Mouse (Mus musculus) right cerebral cortex, postnatal 4 days (tissue): ENCODE measurements around the gene Nudcd3.
A peak's percentile ranks its signal among the peaks of the same experiment; 100 is the strongest.

ENCODE experiments used
- DNase-seq: peaks from one replicate; pipeline ENCODE4 v3.0.0-alpha.2; 2022

Gene Nudcd3

DNA sequence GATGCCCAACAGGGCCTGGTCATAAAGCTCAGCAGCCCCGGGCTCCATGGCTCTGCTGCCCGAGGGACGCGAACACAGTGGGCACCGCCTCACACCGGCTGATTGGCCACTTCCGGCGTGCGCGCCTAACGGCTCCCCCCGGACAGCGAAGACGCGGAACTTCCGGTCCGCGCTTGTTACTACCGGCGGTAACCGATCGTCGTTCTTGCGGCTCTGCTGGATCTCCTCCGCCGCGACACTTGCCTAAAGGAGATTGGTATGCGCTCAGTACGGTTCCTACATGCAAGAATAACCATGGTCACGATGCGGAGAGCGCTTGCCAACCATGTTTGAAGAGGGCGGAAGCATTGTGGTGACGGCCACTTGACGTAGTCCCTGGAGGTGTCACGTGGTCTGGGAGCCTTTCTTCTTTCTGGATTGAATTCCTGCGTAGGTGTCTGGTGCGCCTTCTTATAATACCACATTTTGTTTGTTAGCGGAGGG is at the start of gene Nudcd3:
Gene Nudcd3, minus strand, starts transcription at position 329 of the 483 bp plus-strand sequence.
- DNase-seq: peak; percentile 85

DNA sequence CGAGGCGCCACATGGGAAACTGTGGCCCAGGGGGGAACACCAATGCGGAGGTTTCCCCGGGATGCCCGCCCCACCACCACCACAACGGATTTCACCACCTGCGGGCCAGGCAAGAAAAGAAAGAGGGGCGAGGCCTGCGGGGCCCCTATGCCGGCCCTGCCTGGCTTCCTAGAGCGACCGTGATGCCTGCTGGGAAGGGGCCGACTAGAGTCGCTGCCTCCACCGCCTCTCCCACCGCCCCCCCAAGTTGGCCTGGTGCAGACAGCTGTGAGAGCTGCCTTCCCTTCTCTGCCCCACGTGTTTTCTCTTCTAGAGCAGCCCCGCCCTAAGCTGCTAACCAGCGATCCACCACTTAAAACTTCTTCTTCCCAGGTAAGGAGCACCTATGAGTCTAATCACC is 44.5 kb upstream of the Nudcd3 start:
- no peak for DNase-seq

DNA sequence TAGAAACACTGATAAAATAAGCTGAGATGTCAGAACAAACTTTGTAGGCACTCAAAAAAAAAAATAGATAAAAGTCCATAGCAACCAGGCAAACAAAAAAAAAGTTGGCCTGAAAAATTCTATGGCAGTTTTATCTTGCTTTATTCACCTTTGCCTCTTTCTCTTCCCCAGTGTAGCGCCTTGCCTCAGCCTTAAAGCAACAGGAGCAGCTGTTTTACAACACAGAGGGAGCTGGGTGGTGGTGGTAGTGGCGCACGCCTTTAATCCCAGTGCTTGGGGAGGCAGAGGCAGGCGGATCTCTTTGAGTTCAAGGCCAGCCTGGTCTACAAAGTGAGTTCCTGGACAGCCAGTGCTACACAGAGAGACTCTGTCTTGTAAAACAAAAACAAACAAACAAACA is 32.8 kb upstream of the Nudcd3 start:
- DNase-seq: no peak

DNA sequence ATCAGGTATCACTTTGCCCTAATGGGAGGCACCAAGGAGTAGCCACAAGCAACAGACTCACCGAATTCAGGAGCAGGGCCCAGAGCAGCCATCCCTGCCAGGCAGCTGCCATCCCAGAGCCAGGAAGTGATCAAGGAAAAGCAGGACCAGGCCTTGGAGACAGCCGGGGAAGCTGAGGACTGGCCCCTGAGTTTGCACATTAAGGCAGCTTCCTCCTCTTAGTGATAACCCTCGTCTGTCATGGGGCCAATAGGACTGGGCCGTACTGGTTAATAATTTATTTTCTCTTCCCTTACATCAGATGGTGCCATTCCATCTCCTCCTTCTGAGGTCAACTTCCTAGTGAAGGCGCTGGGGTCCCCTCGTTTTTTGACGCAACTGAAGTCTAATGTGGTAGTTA is 29.8 kb upstream of the Nudcd3 start, which contains the start of gene Npc1l1:
Gene Npc1l1, minus strand, starts transcription at position 132 of the 400 bp plus-strand sequence.
- DNase-seq: no peak

DNA sequence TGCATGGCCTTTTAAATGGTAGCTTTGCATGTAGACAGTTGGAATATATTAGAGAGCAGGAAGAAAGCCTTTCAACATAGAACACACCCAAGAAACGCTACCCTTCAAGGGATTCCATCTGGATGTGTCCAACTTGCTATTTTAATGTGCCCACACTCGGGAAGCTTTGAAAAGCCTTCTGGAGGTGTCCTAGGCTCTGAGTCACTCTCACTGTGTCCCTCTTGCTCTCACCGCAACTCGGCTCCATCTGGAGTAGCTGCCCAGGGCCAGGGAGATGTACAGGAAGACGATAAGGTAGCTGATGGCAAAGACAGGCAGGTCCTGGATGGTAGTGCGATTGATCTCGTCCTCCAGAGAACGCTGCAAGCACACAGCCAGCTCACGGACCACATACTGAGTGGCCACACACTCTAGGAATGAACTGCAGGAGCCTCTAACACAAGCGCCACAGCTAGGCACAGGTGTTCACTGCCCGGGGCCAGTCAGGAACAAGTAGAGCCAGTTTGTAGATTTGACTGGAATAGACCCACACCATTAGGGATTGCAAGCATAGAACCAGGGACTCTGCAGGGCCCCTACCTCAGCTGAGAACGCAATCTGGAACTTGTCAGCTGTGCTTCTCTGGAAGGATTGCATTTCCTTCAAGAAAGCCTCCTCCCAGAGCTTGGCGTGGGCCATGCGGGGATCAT is 24.5 kb upstream of the Nudcd3 start:
- no peak for DNase-seq

DNA sequence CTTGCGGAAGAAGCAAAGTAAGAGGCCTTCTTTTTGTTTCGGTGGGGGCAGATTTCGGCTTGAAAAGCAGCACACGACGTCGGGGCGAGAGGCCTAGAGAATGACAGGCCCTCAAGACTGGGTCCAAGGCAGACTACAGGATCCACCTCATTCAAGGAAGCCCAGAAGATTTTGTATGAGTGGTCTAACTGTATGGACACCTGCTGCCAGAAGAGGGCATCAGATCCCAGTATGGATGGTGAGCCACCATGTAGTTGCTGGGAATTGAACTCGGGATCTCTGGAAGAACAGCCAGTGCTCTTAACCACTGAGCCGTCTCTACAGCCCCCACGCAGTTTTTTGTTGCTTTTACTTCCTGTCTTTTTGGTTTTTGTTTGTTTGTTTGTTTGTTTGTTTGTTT is 22.0 kb upstream of the Nudcd3 start:
- no peak for DNase-seq

DNA sequence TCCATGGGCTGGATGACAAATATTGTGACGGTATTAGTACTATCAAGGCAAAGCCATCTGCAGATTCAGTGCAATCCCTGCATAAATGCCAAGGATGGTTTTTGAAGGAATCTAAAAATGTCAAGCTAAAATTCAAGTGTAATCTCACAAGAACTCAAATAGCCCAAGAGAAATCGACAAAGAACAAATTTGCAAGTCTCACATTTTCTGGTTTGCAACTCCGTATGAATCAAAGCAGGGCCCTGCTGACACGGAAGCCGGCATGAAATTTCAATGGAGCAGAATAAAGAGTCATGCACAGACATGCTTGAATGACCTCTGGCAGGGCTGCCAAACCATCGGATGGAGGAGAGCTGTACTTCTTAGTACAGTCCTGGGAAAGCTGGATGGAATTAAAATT is 19.8 kb upstream of the Nudcd3 start:
- DNase-seq: no peak

DNA sequence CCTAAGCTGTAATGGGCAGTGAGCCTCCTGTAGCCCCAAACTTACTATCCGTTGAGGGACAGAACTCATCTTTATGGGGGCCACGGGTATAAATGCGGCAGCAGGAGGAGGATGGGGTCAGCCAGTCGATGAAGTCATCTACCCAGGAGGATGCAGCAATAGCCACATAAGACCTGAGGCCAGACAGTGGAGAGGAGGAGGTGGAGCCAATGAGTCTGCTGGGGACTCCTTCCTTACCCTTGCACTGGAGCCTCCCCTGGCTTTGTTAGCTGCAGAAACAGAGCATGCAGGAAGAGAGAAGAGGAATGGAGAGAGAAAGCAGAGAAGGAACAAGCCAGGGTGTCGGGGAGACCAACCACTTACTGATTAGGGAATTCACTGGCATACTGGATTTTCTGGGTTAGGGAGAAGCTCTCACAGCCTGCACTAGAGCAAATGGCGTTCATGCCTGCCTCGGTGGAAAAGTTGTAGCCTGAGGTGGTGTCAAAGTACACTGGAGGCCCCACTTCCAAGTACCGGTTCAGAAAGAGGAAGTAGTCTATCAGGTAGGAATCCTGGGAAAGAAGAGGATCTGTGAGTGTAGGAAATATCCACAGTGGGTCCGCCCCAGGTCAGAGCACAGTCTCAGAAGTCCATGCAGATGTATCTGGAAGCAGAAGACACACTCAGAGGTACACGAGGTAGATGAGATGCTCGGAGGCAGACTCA is 18.1 kb upstream of the Nudcd3 start:
- DNase-seq: no peak

DNA sequence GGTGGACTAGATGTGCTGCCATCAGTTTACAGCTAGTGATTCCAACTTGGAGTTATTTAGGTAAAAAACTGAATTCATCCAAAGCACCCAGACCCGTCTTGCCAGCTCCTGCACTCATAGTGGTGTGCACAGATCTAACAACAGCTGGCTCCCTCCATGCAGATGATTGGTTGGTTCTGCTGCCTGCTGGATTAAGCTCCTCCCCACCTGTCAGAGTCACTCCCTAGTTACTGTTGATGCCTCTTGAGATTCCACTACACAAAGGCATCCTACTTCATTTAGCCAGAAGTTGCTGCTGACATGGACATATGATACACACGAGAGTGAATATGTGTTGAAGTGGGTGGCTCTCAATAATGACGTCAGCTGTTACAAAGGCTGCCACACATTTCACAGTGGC is 16.6 kb upstream of the Nudcd3 start:
- no peak for DNase-seq

DNA sequence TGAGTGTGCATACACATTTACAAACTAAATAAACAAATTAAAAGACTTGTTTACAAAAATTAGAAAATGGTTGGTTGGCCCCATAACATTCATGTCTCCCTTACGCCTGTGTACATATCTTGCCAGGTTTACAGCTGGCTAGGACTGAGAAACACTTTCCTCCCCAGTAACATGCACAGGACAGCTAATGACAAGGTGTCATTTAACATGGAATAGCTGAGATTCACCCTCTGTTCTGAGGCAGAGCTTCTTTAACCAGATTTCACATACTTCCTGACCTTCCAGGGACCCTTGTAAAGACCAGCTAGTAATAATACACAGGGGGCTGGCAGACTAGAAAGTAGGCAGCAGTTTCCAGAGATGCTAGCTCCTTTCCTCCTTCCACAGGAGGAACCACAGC is 7.9 kb upstream of the Nudcd3 start:
- DNase-seq: no peak

DNA sequence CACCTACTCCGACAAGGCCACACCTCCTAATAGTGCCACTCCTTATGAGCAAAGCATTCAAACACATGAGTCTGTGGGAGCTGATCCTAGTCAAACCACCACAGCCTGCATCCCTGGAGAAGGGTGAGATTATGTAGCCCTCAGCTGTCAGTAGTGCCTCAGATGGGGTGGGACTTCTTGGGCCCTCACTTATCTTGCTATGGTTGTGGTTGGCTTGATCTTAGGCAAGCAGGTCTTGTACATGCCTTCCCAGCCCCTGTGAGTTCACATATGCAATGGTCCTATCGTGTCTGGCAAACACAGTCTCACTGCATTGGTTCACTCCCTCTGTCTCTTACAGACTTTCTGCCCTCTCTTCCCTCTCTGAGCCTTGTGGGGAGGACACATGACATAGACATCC is 6.9 kb upstream of the Nudcd3 start:
- no peak for DNase-seq

DNA sequence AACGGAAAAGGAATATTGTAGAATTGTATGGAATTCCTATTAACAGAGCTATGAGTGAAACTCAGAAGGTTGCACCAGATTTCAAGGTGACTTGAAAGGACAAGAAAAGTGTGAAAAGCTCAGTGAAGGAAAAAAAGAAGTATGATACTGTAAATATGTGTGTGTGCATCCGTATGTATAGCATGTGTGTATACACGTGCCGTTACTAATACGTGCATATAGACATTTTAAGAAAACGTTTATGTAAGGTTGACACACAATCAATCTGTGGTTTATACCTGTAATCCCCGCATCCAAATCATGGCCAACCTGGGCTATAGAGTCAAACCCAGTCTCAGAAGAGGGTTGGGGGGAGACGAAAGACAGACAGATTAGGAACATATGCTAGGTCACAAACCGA is 355 bp upstream of the Nudcd3 start:
- no peak for DNase-seq

DNA sequence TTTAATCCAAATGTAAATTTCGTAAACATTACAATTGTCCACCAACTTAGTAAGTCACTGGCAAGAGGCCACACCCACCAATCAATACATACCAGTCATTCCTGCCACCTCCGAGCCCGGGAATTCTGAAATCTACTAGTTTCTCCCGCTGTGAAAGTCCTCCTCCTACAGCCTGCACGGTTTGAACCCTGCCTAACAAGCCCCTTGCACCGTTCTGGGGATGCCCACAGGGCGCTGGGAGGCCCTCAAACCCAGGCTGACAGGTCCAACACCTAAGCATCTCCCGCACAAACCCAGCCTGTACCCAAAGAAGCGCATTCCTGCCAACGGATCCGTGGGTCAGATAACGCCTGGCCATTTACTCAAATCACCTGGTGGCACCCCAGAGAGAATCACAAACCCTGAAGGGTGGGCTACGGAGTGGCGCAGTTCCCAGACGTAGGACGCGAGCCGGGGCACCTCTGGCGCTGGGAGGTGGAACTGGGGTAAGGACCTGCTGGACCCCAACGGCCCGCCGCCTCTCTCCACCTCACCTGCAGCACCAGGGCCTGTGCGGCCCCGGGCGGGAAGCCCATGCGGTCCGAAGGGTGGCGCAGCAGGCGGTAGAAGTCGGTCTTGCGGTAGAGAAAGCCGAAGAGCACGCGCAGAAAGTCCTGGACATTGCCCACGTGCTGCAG is 667 bp downstream of the Nudcd3 start, which contains the start of gene A730071L15Rik:
Gene A730071L15Rik, plus strand, starts transcription at position 620 of the 677 bp plus-strand sequence.
- DNase-seq: no peak

DNA sequence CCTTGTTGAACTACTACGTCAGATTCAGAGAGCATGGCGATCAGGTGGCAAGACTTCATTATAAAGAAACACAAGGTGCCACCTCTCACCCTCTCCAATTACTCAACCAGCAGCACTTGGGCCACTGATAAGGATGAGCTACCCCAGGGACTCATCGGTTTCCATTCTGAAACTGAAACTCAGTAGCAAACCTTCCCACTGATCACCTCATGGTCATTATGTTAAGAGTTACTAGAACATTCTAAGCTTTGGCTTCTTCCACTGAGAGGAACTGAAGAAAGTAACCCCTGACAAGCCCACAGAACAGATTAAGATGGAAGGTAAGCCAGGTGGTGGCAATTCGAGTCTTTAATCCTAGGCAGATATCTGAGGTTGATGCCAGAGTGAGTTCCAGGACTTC is 1.8 kb downstream of the Nudcd3 start:
- no peak for DNase-seq

DNA sequence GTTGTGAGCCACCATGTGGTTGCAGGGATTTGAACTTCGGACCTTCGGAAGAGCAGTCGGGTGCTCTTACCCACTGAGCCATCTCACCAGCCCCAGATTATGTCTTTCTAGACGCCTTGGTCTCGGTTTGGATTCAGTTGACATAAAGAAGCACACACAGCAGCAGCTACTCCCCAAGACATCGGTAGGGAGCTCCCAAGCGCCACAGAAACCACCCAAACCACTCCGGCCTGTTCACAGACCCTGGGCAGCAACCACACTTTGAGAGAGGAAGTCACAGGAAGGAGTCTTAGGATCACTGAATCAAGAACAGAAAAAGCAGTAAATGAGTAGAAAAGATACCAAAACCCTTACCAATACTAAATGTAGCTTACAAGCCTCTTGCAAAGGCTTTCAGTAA is 3.4 kb downstream of the Nudcd3 start:
- no peak for DNase-seq

DNA sequence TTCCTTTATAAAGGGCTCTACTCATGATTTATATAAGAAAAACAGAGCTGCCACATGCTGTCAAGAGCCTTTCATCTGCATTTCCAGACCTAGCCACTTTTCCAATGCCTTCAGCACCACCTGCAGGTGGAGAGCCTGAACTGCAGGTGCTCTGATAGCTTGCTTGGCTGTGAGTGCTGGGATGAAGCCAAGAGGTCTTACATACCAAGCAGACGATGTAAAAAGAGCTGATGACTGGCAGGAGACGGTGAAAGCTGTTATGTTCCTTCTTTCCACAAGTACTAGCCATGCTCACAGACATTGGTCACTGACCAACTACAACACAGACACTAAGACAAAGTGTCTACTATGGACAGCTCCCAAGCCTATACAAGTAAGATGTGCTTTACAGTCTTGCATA is 12.3 kb downstream of the Nudcd3 start:
- DNase-seq: peak; percentile 89

DNA sequence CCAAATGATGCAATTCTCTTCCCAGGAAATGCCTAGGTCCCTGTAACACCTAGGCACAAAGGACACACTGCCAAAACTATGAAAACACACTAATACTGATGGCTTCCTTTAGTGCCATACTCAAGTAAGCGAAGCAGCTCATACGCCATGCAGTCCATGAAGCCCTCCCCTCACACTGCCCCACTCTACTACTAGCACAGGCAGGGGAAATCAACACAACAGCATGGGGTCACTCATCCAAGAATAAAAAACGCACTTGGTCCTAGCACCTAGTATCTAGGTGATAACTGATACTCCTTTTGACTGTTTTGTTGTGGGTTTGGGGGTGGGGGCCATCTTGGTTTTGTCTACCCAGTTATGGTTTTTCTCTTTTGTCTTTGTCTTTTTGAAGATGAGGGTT is 12.8 kb downstream of the Nudcd3 start:
- no peak for DNase-seq

DNA sequence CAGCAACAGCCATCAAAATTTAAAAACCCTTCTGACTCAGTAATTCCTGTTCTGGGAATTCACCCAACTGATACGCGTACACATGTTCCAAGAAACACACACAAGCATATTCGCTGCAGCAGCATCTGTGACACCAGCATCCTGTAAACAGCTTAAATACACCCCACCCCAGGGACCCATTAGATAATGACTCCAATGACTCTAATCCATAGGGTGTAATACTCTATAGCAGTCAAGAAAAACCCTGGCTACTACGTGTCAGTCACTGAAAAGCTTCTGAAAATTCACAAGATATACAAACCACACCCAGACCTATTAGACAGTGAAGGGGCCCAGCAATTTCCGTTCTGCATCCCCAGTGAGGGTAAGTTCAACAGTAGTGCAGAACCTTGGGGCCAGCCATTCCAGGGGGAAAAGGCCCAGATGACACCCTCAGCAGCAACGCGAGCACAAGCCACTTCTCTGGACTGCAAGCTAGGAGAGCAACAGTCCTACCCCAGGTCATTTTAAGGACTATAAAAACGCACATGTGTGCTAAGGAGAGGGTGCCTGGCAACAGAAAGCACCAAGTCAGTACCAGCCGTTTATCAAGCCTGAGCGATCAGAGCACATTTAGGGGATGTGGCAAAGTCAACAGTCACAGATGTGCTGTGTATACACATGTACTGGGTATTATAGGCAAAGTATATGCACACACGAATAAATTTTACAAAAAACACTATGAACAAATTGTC is 15.8 kb downstream of the Nudcd3 start:
- DNase-seq: no peak

DNA sequence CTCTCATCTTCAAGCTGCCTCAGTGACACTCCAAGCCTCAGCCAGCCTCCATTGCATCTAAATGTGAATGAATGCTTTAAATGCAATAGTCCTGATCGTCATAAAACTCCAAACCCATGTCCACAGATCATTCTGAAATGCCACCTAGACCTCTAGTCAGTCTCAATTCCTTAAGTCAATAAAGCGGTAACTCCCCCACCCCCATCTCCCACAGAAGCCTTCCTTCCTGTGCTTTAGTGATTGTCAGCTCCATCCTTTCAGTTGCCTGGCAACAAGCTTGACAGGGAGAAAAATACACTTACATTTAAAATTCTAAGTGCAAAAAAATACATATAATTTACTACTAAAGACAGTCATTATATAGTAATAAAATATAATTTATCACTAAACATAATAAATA is 17.0 kb downstream of the Nudcd3 start:
- DNase-seq: no peak

DNA sequence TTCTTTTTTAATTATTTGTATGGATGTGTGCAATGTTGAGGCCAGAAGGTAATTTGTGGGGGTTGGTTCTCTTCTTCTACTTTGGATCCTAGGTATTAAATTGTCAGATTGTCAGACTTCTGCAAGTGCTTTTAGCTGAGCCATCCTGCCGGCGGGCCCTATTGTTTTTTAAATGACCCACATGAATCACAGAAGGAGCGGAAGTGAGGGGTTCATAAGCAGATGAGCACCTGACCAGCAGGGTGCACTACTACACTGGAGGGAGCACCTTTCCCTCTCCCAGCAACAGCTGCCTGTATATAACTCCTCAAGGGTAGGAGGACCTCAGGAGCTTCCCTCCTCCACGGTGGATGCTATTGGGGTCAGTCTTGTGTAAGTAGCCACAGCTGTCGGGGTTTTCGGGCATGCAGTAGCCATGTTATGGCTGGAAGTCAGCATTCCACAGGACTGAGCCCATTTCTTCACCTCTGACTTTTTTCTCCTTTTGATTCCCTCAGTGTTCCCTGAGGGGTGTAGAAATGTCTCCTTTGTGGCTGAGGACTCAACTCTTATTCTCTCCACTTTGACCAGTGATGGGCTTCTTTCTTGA is 19.3 kb downstream of the Nudcd3 start:
- DNase-seq: no peak

DNA sequence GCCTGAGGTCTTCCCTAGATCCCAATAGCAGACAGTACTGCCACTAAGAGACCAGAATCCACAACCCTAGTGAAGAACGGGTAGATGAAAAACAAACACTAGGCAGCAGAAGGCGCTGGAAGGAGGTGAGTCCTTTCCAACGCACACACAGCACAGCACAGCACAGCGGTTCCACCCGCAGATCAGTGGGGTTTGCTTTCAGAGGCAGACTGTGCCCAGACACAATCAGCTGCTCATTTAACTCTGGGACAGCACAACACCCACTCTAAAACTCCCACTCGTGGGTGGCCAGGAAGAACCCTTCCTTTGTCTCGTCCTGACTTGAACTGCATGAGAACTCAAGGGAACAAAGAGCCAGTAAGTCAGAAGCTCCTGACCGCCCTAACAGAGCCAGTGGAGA is 21.0 kb downstream of the Nudcd3 start:
- DNase-seq: no peak

DNA sequence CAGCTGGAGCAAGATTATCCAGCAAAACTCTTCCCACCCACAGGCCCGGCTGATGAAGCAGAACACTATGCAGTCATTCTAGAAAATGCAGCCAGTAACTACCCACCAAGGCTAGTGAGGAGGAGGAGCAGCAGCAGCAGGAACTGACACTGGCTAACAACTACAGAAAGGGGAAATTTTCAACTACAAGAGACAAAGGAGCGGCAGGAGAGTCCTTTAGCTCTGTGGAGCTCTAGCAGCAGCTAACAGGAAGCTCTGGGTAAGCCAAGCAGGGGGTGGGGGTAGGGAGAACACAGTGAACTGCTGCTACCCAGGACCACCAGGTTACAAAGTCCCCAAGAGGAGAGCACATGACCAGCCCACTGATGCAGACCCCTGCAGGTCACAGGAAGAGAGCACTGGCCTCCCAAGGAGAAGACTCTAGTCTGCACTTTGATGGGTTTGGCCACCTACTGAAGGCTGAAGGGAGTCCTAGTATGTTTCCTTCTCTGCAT is 21.5 kb downstream of the Nudcd3 start:
- no peak for DNase-seq
